Mouse (Mus musculus) 416B (cell line): ENCODE data around the gene Ccdc8.

Experiments
- DNase-seq: peaks from one replicate; pipeline ENCODE4 v3.0.0; 2011; ENCODE audit warnings: low read depth

Ccdc8 gene

DNA sequence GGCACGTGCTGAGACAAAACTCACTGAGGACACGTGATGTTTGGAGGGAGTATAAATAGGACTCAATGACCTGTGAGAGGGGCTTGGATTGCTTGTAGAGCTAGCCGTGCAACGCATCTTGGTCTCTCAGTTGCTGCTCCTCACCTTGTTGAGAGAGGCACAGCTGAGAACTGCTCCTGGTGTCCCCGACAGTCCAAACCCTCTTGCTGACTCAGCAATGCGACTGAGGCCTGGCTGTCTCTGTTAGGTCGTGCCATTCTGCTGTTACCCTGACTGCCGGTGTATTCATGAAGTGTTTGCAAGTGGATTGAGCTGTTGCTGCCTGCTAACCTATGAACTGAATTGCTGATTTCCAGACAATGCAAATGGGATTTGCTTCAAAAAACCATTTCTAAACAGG lies 16.2 kb upstream of the Ccdc8 start:
- no peak for DNase-seq

DNA sequence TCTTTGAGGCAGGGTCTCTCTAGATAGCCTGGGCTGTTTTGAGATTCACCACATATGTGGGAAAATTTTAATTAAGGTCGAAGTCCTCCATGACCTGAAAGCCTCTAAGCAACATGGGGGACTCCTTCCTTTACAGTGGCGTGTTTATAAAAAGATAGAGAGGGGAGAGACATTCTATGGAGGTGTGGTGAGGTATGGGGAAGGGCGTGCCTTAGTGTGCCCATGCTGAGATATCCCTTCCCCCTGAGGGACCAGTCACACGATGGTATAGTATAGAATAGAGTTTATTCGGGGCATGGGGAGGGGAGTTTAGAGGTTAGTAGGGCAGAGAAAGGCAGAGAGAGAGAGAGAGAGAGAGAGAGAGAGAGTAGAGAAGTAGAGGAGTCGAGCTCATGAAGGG lies 14.3 kb upstream of the Ccdc8 start:
- no peak for DNase-seq

DNA sequence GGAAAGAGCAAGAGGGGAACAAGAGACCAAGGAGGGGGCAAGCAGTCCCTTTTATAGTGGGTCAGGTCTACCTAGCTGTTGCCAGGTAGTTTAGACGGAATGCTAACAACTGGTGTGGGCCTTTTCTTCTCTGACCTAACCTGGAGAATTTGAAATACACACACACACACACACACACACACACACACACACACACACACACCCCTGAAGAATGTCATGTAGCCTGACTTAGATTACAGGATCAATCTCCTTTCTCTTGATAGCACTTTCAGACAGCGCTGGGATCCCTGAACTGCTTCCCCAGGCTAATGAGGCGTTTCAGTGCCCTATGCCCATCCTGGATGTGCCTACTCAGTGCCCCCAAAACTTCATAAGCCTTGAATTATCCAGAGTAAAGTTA lies 13.9 kb upstream of the Ccdc8 start:
- no peak for DNase-seq

DNA sequence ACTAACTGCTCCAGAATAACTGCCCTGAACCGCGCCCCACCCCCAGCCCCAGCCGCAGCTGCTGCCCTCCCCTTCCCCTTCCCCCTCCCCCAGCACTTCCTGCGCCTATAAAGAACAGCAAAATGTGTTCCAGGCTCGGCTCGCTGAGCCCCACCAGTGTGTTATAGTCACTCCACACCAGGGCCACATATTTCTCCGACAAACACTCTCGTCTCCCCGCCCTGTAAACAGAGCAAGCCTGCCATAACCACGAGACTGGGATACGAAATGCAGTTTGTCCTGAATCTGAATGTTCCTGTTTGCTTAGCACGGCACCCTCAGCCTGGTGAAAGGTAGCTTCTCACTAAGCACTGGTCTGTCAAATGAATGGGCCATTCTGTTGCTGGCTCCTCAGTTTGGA lies 12.2 kb upstream of the Ccdc8 start:
- DNase-seq = peak; percentile 39

DNA sequence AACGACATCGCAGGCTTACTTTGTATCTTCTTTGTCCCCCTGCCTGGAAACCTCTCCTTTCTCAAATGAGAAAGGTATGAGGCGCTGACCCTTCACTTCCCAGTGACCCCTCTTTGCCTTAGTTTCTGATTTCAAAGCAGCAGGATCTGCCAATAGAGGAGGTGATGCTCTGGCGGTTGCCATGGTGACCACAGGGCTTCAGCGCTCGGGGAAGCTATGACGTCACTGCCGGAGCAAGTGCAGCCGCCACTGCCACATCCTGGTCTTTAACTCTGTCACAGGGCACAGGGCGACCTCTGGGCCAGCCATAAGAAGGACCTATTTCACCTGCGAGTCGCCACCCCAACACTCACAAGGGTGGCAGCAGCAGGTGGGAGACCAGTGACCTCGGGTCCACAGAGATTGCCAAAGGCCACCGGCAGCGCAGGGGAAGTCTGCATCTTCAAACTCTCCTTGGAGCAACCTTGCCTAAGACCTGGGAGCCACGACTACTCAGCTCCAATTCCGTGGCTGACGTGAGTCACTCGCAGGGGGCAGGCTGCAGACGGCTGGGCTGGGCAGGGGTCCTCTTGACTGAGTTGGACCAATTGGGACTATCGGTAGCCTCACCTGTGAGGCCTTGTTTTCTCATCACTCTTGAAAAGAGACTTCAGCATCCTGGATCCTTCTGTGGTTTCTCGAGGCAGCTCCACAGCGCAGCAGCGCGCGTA lies 9.5 kb upstream of the Ccdc8 start, which contains the start of gene Gm42372:
Gm42372 (plus strand) TSS at position 228 of the 710 bp plus-strand sequence.
- peak; percentile 69 for DNase-seq

DNA sequence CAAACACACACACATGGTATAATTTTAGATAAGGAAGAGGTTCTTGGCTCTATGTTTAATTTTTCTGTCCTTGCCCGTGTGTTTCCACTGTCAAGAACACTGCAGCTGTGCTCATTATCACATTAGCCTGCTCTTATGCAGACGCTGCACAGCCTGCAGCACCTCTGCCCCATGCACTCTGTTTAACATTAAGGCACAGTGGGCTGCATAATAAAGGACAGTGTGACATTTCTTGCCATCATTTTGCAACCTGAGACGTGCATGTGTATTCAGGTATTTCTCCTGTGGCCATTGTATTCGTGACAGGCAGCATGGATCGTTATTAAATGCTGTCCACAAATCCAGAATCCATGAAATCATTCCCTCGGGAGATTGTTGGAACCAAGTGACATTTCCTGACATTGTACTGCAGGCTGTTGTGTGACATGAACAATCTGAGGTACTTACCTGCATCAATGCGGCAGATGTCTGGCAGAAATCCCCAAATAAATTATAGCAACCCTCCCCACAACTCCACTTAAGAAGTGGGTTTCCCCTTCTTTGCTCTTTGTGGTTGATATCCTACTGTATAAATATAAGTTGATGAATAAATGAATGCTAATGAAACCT lies 4.9 kb upstream of the Ccdc8 start:
- no peak for DNase-seq

DNA sequence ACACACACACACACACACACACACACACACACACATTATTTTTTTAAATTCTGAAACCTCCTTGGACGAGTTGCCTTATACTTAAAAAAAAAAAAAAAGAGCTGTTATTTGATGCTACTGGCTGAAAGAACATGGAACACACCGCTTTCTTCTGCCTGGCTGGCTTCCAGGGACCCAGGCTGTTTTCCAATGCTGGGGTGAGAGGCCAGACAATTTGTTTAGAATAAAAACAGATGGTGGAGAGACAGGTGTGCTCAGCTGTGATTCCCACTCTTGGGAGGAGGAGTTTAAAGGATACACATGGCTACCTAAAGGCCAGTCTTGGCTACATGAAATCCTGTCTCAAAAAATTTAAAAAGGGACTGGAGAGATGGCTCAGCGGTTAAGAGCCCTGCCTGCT lies 4.1 kb upstream of the Ccdc8 start:
- no peak for DNase-seq

DNA sequence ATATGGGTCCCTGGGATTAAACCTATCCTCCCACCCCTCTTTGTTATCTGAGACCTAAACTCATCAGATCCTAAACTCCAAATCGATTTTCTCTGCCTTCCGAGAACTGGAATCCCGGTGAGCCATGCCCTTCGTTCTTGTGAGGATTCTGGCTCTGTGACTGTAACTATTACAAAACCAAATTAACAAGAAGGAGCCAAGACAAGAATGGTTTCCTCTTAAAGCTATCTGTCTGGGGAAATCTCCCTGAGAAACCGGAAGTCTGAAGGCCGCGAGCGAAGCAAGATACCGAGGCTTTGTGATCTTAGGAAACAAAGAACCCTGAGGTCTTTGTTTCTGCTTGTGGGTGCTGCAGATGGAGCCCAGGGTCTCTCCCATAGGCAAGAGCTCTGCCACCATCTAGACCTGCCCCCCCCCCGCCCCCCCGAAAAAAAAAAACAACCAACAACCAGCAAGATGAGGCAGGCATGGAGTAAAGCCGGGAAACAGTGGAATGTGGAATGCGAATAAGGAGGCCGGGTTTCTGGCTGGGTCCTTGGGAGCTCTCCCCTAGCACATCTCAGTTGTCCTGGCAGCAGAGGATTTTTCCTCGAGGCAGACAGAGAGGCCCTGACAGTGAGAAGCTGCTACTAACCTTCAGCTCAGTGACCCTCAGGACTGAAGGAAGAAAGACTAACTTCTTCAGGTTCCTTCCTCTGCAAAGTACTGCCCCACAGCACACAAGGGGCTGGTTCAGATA lies 2.3 kb upstream of the Ccdc8 start:
- peak; percentile 78 for DNase-seq

DNA sequence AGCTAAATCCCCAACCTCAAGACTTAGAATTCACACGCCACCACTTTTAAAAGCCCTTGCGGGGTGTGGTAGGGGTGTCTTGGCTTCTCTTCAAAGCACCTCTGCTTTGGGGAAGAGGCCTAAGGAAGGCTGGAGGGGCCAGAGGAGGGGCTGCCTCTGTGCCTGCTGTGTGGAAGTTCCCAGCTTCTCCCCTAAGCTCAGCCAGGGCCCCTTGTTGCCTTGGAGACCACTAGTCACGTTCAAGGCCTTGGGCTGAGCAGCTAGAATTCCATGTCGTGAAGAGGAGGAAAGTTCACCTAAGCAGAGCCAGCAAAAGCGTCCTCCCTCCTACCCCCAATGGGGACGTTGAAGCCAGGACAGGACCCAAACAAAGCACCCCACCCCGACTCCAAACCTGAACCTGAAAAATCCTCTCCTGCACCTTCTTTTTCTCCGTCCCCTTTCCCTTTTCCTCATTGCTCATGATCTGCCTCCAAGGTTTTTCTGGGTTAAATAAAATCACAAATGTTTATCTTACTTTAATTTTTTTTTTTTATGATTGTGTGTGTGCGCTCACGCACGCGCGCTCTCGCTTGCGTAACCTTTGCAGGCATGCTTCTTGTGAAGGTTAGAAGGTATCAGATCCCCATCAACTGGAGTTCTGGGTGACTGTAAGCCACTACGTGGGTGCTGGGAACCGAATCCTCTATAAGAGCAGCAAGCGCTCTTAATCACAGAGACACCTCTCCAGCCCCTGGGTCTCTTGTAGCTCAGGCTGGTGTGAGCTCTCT lies 642 bp upstream of the Ccdc8 start:
- DNase-seq = no peak

DNA sequence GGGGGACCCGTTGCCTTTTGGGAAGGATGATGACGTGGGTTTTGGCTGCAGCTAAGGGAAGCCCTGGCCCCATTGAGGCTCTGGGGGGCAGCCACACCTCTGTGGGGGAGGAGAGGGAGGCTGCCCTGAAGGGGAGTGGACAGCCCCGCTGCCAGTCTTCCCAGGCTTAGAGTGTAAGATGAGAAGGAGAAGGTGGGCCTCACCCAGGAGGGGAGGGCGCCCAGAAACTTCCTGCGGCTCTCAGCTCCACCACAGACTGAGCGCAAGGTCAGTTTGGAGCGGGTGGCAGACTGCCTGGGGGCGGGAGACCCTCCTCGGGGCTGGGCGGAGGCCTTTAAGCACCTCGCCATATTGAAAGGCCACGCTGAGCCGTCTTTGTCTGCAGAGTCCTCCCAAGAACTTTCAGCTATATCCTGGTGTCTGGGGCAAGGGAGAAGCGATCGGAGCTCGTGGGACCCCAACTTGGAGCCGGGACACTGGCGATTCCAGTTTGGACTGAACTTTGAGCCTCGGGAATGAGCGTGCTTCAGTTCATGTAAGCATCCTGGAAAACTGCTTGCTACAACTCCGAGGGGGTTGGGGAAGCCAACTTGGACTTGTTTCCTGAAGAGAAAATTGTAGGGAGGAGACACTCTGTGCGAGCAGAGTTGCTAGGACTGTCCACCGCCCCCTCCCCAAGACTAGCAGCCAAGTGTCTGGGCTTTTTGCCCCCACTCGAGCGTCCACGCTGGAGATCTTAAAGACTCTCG lies 1.3 kb downstream of the Ccdc8 start:
- DNase-seq = peak; percentile 94

DNA sequence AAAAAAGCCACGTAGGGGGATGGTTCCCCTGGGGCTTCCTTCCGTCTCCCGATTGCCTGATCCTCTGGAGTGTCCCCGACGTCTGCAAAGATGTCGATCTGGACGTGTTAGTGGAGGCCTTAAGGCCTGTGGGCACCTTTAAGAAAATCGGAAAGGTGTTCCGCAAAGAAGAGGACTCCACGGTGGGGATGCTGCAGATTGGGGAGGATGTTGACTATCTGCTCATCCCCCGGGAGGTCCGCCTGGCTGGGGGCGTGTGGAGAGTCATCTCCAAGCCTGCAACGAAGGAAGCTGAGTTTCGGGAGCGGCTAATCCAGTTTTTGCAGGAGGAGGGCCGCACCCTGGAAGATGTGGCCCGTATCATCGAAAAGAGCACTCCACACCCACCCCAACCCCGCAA lies 1.9 kb downstream of the Ccdc8 start:
- DNase-seq = no peak

DNA sequence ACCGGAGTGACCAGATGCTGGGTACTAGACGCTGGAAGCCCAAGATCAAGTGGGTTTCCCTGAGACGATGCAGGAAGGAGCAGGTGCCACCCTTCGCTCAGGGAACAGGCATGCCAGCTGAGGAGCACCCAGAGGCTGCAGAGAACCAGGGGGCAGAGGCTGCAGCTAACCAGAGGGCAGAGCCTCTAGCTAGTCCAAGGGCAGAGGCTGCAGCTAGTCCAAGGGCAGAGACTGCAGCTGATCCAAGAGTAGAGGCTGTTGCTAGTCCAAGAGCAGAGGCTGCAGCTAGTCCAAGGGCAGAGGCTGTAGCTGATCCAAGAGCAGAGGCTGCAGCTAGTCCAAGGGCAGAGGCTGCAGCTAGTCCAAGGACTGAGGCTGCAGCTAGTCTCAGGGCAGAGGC lies 2.8 kb downstream of the Ccdc8 start:
- DNase-seq = no peak

DNA sequence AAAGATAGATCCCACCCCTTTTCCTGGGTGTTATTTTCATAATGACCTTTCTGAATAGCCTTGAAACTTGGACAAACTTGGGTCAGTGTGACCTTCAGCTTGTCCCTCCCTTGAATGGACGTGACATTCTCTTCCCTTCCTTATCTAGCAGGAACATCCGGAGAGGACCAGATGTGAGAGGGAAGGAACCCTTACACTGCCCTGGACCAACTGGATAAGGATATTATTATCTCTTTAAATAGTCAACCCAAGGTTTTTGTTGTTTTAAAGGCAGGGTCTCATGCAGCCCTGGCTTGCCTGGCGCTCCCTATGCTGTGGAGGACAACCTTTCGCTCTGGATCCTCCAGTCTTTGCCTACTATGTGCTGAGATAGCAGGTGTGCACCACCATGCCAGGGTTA lies 6.7 kb downstream of the Ccdc8 start:
- no peak for DNase-seq

DNA sequence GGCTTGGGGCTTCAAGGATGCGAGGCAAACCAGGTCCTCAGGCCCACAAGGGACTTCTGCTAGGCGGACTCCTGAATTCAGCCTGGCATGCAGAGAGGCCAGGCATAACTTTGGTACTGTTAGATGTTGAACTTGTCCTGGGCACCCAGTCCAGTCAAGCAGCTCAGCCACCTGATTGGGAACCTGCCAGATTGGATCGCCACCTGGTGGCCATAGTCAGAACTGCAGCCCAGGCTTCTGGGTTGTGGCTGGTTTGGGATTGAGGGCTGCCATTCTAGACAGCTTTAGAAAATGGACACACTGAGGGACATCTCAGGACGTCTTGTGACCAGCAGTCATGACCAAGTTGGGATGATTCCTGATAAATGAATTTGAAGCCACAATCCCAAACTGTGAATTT lies 7.1 kb downstream of the Ccdc8 start:
- peak; percentile 75 for DNase-seq

DNA sequence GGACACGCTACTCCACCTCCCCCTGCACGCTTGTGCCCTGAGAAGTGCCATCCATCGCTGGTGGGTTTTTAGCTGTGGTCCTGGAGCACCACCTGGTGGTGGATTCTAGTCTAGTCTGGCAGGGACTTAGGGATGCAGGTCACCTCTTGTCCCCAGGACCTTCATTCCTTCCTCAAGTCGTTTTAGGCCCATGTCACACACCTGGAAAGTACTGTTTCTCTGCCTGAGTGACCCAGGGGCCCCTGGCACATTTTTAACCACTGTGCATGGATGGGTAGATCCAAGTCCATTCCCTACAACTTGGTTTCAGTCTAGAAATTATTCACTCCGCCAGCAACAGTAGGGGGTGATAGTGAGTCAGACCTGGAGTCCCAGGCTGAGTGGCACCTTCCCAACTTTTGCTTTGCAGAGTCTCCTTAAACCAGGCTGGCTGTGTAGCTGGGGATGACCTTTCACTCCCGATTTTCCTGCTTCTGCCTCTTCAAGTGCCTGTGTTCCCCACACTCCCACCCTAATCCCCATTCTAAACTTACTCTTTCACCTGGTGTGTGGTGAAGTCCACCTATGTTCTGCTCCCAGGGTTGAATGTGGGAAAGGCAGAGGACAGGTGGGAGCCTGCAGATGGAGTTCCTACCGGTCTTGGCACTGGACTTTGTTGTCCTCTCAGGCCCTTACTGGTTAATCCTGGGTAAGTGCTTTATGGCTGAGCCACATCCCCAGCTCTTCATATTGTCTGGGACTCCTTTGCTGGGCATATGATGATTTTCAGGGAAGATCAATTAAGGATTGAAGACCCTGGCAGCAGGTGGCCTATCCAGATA lies 10.1 kb downstream of the Ccdc8 start:
- DNase-seq = peak; percentile 90

DNA sequence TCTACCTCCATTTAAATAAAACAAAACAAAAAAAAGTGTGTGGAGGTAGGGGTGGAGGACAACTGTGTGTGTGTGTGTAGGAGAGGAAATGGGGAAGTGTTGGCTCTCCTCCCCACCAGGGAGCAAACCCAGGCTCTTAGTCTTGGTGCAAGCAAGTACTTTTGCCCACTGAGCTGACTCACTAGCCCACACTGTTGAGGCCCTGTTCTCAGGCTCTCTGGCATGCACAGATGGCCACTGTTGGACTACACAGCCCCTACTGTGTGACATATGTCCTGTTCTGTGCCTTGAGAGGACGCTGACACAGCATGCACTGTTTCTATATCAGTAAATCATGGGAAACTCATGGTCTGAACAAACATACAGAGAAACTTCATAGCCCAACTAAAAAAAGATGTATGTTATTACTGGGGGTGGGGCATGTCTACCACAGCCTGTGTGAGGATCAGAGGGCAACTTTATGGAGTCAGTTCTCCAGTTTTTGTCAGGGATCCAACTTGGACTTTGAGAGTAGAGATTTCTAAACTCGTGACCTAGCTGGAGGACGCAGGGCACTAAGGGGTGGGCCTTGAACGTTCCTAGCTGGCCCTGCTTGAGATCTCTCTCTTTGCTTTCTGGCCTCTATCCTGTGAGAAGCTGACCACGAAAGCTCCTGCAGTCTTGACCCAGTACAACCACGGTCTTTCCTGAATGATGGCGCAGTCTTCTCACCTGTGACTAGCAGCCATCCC lies 10.9 kb downstream of the Ccdc8 start:
- peak; percentile 78 for DNase-seq

DNA sequence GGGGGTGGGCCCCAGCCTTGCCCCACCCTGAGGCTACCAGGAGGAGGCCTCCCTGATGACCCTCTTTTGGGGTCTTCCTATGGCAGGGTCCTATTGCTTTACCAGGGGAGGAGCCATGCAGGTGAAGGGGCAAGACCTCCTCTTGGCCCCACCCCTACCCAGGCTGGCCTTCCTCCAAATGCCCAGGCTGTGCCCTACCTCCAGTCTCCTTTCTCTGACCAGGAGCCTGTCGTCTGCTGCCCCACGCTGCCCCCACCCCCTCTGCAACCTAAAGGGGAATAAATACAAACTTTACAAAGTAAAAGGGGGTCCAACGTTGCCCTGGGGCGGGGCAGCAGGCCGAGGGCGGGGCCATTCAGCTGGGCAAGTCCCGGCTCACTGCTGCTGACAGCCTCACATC lies 12.2 kb downstream of the Ccdc8 start:
- no peak for DNase-seq

DNA sequence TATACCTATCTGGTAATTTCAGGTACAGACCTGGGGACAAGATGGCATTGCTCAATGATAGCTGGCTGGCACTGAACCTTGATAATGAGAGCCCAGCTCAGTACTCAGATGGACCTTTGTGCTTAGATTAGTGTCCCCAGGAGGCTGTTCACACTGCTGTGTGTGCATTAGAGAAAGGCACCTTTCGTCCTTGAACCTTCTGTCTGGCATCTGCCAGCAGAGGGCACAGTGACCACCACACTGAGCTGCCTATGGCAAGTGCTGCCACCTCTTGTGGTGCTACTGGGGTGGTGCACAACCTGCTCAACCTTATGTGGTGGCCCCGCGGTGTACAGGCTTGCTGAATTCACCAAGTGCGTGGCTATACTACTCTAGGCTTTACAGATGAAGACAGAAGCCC lies 14.8 kb downstream of the Ccdc8 start:
- DNase-seq = peak; percentile 74

DNA sequence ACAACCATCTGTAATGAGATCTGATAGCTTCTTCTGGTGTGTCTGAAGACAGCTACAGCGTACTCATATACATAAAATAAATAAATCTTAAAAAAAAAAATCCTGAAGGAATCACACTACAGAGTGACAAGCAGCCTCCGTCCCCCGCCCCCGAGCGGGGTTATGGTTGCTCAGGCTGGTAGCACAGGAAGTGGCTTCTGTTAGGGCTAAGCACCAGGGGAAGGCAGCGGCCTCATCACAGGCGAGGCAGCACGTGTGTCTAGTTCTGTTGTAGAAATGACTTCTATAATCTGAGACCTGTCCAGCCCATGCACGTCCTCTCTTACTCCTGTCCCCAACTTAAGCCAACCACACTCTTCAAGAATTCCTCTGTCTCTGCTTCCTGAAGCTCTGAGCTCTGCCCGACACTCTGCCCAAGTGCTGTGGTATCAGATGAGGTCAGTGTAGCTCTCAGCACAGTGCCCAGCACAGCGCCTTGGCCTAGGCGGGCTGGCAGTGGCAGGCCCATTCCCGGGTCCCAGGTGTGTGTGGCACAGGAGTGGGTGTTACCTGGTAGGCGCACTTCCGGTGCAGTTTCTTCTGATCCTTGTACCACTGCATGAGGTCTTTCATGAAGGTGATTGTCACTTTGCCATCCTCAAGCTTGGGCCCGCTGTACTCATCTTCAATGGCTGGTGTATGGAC lies 17.0 kb downstream of the Ccdc8 start:
- DNase-seq = peak; percentile 42

DNA sequence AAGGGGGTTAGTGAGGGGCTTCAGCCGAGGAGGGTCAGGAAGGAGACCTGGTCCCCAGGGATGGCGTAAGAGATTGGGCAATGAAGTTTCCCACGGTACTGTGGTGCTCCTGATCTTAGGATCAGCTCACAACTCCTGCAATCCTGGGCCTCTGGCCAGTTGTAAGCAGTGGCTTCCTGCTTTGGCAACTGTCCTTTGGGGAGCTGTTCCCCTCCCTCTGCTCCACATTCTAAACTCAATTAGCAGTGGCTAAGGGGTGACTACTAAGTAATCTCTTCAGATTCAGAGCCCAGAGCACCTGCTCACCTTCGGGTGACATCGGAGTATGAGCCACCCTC lies 17.5 kb downstream of the Ccdc8 start:
- no peak for DNase-seq
